Mouse (Mus musculus): Measurements from ENCODE around the gene Mxd4. TPM values are rescaled to one million over a fixed set of nuclear protein-coding genes. Genes with fewer than 3 reads are reported as not detected.

Gene Mxd4
- polyA plus RNA-seq, 1 experiment from 2014 or later = 25.7 TPM

DNA sequence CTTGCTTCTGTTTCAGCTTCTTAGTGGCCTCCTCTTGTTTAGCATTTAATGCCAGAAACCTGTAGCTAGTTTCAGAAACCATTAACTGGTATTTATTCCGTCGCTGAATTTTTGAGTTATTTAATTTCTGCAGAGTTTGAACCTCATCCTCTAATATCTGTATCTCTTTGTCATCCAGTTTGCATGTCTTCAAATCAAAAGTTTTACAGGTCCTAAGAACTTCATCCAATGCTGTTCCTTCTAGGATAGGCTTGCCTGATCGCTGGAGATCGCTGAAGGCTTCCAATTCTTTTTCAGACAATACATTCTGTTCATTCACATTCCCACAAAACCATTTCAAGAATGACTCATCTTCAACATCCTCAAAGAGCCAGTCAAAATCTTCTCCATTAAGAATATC lies 19.7 kb downstream of the Mxd4 start:
- Histone ChIP-seq H3K9ac (replicated peaks) (no peak overlapping the region), H3K4me2 (peak overlapping the region; percentile 23; the same call in 1 of the 2 replicates), H3K4me3 (replicated peaks) (no peak overlapping the region), H3K4me1 (peaks cover 20% of the 10 kb centered on the region), H3K27me3 (replicated peaks) (no peaks in the 10 kb centered on the region), H3K27ac (replicated peaks) (no peak overlapping the region), H3K9me3 (replicated peaks) (no peaks in the 10 kb centered on the region), H3K36me3 (peaks cover 7% of the 10 kb centered on the region; the same call in 1 of the 2 replicates)
- WGBS = 84% methylated on average over 4 of the region's 4 CpGs
- ATAC-seq (ENCODE audit: low FRiP score) = no peak

DNA sequence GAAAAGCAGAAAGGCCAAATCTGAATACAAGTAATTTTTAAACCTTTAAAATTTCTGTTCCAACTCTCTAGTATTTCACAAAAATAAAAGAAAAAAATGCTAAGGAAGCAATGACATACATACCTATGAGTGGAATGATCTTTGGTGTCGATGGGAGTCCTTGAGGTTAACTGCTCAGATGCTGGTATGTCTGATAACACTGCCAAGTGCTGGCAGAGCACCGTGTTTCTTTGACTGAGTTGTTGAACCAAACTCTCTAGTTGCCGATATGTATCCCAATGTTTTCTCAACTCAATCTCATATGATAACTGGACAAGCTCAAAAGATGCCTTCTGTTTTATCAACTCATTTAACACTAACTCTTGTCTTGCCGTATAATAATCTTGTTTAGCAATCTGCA lies 21.7 kb downstream of the Mxd4 start:
- WGBS = 88% methylated on average over 4 of the region's 4 CpGs
- Histone ChIP-seq H3K36me3 (peaks cover 3% of the 10 kb centered on the region; the same call in 1 of the 2 replicates), H3K27me3 (replicated peaks) (no peaks in the 10 kb centered on the region), H3K4me1 (peaks cover 20% of the 10 kb centered on the region), H3K9ac (replicated peaks) (no peak overlapping the region), H3K27ac (replicated peaks) (no peak overlapping the region), H3K4me2 (no peak overlapping the region), H3K9me3 (replicated peaks) (no peaks in the 10 kb centered on the region), H3K4me3 (replicated peaks) (no peak overlapping the region)
- ATAC-seq (ENCODE audit: low FRiP score) = no peak

DNA sequence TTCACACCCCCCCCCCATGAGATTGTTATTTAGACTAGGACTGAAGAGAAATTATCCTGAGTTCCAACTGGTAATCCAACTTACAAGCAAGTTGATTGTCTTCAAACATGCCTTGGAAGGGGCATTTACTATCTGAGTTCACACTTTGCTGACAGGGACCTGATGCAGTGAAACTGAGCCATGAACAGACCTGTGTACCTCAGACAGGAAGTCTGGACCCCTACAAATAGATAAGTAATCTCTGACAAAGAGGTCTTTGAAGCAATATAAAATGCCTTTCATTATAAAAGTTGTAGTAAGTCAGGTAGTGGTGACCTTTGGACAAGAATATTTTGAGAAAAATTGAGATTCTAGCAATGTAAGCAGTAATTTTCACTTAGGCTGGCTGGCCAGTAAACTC lies 39.0 kb downstream of the Mxd4 start:
- Histone ChIP-seq H3K4me3 (replicated peaks) (no peak overlapping the region), H3K36me3 (no peaks in the 10 kb centered on the region), H3K4me2 (no peak overlapping the region), H3K27me3 (replicated peaks) (no peaks in the 10 kb centered on the region), H3K9ac (replicated peaks) (no peak overlapping the region), H3K27ac (replicated peaks) (no peak overlapping the region), H3K4me1 (no peaks in the 10 kb centered on the region), H3K9me3 (replicated peaks) (no peaks in the 10 kb centered on the region)
- ATAC-seq (ENCODE audit: low FRiP score) = no peak

DNA sequence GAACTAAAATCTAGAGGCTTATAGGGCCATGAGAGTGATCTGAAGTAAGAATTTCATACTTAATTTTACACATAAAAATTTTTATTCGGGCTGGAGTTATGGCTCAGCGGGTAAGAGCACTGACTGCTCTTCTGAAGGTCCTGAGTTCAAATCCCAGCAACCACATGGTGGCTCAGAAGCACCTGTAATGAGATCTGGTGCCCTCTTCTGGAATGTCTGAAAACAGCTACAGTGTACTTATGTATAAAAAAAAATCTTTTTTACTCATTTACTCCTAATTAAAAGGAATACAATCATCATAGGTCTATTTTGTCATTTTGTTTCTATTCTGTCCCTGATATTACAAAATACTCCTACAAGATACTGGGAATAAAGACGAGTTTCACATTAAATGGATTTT lies 40.0 kb downstream of the Mxd4 start:
- Histone ChIP-seq H3K9ac (replicated peaks) (no peak overlapping the region), H3K4me3 (replicated peaks) (no peak overlapping the region), H3K9me3 (replicated peaks) (no peaks in the 10 kb centered on the region), H3K27me3 (replicated peaks) (no peaks in the 10 kb centered on the region), H3K27ac (replicated peaks) (no peak overlapping the region), H3K4me2 (no peak overlapping the region), H3K4me1 (no peaks in the 10 kb centered on the region), H3K36me3 (no peaks in the 10 kb centered on the region)
- no peak for ATAC-seq (ENCODE audit: low FRiP score)
- 91% methylated on average over 3 of the region's 3 CpGs for WGBS

DNA sequence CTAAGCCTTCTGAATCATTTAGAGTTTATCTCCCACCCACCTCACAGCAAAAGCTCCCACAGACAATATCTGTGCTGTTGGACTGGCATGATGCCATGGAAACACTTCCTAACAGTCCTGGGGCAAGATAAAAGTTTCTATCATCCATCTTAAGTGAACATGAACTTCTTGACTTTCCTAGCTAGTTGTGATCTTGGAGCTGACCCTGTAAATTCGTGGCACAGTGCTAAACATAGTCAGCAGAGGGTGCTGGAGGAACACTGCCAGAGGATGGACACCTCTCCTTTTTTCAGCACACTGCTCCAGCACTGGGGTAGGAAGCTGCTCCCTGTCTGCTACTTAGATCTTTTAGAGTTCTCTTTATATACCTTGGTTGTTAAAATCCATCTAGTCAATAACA lies 47.8 kb downstream of the Mxd4 start:
- Histone ChIP-seq H3K9me3 (replicated peaks) (no peaks in the 10 kb centered on the region), H3K36me3 (no peaks in the 10 kb centered on the region), H3K4me1 (no peaks in the 10 kb centered on the region), H3K4me2 (no peak overlapping the region), H3K4me3 (replicated peaks) (no peak overlapping the region), H3K9ac (replicated peaks) (no peak overlapping the region), H3K27ac (replicated peaks) (no peak overlapping the region), H3K27me3 (replicated peaks) (no peaks in the 10 kb centered on the region)
- ATAC-seq (ENCODE audit: low FRiP score) = no peak
- WGBS = 8% methylated on average over 1 of the region's 1 CpGs

DNA sequence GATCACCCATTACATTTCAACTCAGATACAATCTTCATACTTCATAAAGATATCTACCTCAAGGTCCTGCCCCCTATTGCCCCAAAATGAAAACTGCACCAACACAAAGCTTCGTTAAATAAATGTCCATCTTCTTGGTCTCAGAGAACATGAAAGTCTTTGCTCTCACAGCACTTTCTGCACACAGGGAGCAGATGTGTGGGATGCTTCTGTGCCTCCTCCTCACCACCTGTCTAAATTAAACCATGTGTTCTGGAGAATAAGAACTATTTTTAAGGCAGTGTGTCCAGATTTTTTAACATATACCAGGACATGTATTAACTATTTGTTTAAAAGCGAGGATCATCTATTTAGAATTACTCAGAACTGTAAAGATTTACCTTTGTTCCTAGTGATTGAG lies 54.8 kb downstream of the Mxd4 start:
- Histone ChIP-seq H3K27me3 (replicated peaks) (no peaks in the 10 kb centered on the region), H3K4me2 (no peak overlapping the region), H3K36me3 (no peaks in the 10 kb centered on the region), H3K9me3 (replicated peaks) (no peaks in the 10 kb centered on the region), H3K27ac (replicated peaks) (no peak overlapping the region), H3K9ac (replicated peaks) (no peak overlapping the region), H3K4me1 (no peaks in the 10 kb centered on the region), H3K4me3 (replicated peaks) (no peak overlapping the region)
- no peak for ATAC-seq (ENCODE audit: low FRiP score)
- 82% methylated on average over 2 of the region's 2 CpGs for WGBS

DNA sequence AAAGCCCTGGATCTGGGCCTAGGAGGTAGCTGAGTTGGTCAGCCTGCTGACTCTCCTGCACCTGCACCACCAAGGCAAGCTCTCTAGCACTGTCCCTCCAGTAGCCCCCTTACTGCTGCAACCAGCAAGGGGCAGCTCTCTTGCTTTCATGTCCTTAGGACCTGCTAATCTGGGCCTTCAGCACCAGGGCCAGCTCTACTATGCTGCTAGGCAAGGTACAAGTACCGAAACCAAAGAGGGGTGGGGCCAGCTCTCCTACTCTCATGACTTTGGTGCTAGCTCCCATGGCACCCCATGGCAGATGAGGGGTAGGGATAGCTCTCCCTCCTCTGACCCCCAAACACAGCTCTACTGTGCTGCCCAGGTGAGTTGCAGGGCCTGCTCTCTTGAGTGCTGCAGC lies 63.4 kb downstream of the Mxd4 start:
- ATAC-seq (ENCODE audit: low FRiP score) = no peak
- H3K9ac ChIP-seq (replicated peaks) = no peak overlapping the region
- no peaks in the 10 kb centered on the region for H3K27me3 ChIP-seq (replicated peaks)
- no peak overlapping the region for H3K27ac ChIP-seq (replicated peaks)
- no peaks in the 10 kb centered on the region for H3K36me3 ChIP-seq
- no peaks in the 10 kb centered on the region for H3K9me3 ChIP-seq (replicated peaks)
- H3K4me3 ChIP-seq (replicated peaks) = no peak overlapping the region
- H3K4me2 ChIP-seq = no peak overlapping the region
- WGBS = 20% methylated on average over 1 of the region's 1 CpGs
- no peaks in the 10 kb centered on the region for H3K4me1 ChIP-seq

Other genes with a start within 250 kb of the Mxd4 start
- 459 and 621 TPM in 2 replicates for gene Gm1673, start 204.3 kb downstream of the Mxd4 start, polyA plus RNA-seq (2015; fragmentation: Nextera tagmentation; extraction: Ambion mirVana)
- 4.8 and 6.4 TPM in 2 replicates for gene Nat8l, start 191.7 kb downstream of the Mxd4 start, polyA plus RNA-seq (2015; fragmentation: Nextera tagmentation; extraction: Ambion mirVana)
- gene Poln, start 18.3 kb downstream of the Mxd4 start, polyA plus RNA-seq (2015; fragmentation: Nextera tagmentation; extraction: Ambion mirVana) = 0.31 and 0.52 TPM in 2 replicates
- gene Haus3, start 18.2 kb downstream of the Mxd4 start, polyA plus RNA-seq (2015; fragmentation: Nextera tagmentation; extraction: Ambion mirVana) = 13.1 and 19.2 TPM in 2 replicates
- 6.3 and 7.5 TPM in 2 replicates for gene Zfyve28, start 100.7 kb upstream of the Mxd4 start, polyA plus RNA-seq (2015; fragmentation: Nextera tagmentation; extraction: Ambion mirVana)
- gene Cfap99, start 100.9 kb upstream of the Mxd4 start, polyA plus RNA-seq (2015; fragmentation: Nextera tagmentation; extraction: Ambion mirVana) = 0.08 TPM in 1 of 2 replicates, not detected in the other
- gene Rnf4, start 148.6 kb upstream of the Mxd4 start, polyA plus RNA-seq (2015; fragmentation: Nextera tagmentation; extraction: Ambion mirVana) = 122 and 135 TPM in 2 replicates
- 12.4 and 13.1 TPM in 2 replicates for gene Fam193a, start 182.2 kb upstream of the Mxd4 start, polyA plus RNA-seq (2015; fragmentation: Nextera tagmentation; extraction: Ambion mirVana)

Data from neural tube, embryonic 15.5 days (tissue).